Mouse (Mus musculus): ENCODE measurements at regions not wholly inside any gene's neighbourhood (a gene's known extent, or its start where the extent isn't known, plus 50 kb on each side); places are given as distances from the start of the nearest gene placed in this dataset.

- TF ChIP-seq CTCF (IDR thresholded peaks at IDR 0.05; ENCODE audit: low read depth) (no peak), EP300 (IDR thresholded peaks at IDR 0.05; ENCODE audit: low read depth) (no peak)
Measured at GRCm38 (mm10) chr3:118140108-118140507, 271.4 kb upstream of the Snx7 start.
